Mouse (Mus musculus) ovary, adult 10 weeks (tissue): ENCODE measurements around the gene Obsl1. TPM values are rescaled to one million over a fixed set of nuclear protein-coding genes. Genes with fewer than 3 reads are reported as not detected.

Experiments
- polyA plus RNA-seq: library from polyadenylated mRNA; stranded (reverse); fragments of 350-450 nt; fragmentation: Illumina TruSeq; extraction: RNeasy Lipid Tissue Mini Kit (QIAGEN cat#74804); gene quantifications from one replicate; pipeline ENCODE4 v1.2.3, GENCODE M21; 2014

Obsl1 gene
- 5.4 TPM for polyA plus RNA-seq

DNA sequence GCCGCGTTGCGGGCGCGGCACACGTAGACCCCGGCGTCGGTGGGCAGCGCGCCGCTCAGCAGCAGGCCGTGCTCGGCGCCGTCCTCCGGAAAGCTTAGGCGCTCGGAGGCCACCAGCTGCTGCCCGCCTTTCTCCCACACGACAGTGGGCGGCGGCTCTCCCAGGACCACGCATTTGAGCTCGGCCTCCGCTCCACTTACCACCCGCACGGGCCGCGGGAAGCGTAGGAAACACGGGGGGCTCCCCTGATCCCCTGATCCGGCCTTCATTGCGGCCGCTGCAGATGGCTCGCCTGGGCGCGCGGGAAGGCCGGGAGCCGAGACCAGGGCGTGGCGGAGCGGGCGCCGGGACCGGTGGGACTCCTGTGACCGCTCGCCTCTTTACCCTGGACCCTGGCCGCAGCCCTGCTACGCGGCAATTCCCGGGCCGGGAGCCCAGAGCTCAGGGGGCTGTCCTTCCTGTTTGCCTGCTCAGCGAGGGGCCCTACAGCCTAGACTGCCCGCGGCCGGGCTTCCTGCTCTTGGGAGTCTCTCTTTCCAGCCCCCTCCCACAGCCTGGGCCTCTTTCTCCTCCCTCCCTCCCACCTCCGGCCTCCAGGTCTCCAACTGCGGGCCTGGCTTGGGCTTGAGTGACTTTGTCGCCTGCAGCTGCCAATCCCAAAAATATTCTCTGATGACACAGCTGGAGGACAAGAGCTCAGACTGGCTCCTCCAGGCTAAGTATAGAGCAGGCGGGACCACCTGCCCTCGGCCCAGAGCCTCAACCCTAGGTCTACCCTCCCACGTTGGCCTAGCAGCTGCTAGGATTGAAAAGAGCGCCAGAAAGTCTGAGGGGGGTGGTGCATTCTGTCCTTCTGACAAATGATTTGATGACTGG lies at the start of gene Obsl1:
Gene Obsl1, minus strand, starts transcription at position 497 of the 876 bp plus-strand sequence.

GRCm38 (mm10) chr1:75545965-75546956 lies 40.0 kb upstream of the Obsl1 start, which contains the start of gene Slc4a3:
Gene Slc4a3, plus strand, starts transcription at chr1:75546266.

DNA sequence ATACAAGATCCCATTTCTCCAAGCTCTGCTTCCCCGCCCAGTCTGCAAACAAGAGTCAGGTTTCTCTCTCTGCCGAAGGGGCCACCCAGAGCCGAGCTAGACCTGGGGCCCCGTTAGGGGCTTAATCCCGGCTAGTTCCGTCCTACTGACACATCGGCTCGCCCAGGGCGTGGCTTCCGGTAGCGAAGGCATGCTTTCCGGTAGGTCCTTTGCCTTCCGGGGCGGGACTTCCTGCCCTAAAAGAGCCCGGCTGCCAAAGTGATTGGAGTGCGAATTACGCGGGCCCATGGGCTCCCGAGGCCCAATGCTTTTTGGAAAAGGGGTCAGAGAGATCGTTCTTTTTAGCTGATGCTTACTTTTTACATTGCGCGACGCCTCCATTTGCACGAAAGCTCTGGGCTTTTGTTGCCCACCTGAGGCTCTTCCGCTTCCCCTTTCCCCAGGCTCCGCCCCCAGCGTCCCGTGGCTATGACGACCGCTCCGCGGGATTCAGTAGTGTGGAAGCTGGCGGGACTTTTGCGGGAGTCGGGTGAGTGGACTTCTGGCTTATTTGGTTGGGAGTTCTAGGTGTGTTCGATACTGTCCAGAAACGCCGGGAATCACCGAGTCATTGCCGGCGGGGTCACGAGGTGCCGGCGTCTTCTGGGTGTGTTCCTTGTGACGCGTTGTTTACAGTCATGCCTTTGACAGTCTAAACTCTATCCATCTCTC lies 15.2 kb upstream of the Obsl1 start, which contains the start of gene Stk11ip:
Gene Stk11ip, plus strand, starts transcription at position 209 of the 711 bp plus-strand sequence.

DNA sequence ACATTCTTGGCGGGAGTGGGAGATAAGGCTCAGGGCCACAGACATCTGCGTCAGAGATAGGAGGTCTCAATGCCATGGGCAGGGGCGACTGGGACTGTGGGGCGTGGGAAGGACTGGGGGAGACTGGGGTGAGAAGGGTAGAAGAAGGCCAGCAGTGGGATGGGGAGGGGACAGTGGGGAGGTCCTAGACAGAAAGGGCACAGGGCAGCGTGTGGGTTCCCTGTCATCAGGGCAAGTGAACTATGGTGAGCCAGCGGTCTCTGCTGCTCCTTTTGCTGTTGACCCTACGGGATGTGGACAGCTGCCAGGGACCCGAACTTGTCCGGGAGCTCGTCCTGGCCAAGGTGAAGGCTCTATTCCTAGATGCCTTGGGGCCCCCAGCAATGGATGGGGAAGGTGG lies 754 bp upstream of the Obsl1 start, which contains the start of gene Inha:
Gene Inha, plus strand, starts transcription at position 72 of the 400 bp plus-strand sequence.

GRCm38 (mm10) chr1:75478916-75479634 lies 27.2 kb downstream of the Obsl1 start, which contains the start of the genes Chpf and Tmem198:
Gene Chpf, minus strand, starts transcription at chr1:75479307.
Gene Tmem198, plus strand, starts transcription at chr1:75479532.

DNA sequence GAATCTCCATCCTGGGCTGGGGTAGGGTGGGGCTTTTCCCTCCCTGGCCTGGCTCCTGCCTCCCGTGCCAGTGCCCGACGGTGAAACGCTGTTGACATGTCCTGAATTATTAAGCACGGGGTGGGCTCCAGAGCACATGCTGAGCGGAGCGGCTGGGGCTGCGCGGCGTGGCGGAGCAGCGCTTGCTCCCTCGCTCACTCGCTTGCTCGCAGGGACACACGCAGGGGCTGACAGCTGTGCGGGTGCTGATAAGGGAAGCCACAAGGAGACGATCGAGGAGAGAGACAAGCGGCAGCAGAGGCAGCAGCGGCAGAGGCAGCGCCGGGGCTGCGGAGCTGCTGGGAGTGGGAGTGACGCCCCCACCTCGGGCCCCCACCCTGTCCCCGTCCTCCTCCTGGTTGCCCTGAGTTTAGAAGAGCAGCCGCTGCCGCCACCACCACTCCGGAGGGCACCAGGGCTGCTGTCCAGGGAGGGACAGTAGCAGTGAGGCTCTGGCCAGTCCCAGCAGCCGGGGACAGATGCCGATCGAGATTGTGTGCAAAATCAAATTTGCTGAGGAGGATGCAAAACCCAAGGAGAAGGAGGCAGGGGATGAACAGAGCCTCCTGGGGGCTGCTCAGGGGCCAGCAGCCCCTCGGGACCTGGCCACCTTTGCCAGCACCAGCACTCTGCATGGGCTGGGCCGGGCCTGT lies 55.8 kb downstream of the Obsl1 start, which contains the start of gene Asic4:
Gene Asic4, plus strand, starts transcription at position 123 of the 692 bp plus-strand sequence.

DNA sequence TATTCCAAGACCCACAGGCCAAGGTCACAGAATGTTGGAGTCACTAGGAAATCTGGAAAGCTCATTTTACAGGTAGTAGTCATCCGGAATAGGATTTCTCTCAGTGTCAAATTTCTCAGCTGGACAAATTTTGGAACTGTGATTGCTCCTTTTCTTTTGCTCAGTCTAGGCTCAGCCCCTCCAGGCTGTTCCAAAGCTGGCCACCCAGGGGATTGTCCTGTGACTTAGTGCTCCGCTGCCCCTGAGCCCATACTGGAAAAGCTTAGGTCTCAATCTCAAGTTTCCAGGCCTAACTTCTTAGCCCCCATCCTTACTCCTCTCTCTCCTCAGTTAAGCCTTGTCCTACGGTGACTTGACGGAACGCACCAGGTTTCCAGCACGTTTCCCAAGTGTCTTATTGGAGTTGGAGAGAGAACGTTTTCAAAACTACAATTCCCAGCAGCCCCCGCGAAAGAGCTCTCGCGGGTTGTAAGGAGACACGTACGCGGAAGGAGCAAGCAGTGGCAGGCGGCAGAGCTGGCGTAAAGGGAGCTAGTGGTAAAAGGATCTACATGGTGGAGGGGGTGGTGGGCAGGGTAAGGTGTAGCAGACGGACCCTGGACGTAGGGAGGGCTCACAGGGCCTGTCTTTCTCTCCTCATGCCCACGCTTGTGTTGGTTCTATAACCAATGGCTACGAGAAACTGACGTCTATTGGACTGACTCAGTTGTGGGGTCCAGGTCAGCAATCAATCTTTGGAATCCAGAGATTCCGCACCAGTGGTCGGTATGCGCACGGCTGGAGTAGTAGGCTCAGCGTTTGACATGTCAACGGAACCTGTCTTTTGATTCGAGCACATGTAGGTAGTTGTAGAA lies 70.5 kb downstream of the Obsl1 start, which contains the start of gene Gmppa:
Gene Gmppa, plus strand, starts transcription at position 456 of the 854 bp plus-strand sequence.

Other genes starting within 250 kb of the Obsl1 start
- gene Ptprn, start 241.9 kb downstream of the Obsl1 start, polyA plus RNA-seq = not detected
- not detected for gene Resp18, start 228.0 kb downstream of the Obsl1 start, polyA plus RNA-seq
- gene Dnpep, start 188.5 kb downstream of the Obsl1 start, polyA plus RNA-seq = 3.9 TPM
- 2.7 TPM for gene Des, start 146.1 kb downstream of the Obsl1 start, polyA plus RNA-seq
- 3.6 TPM for gene Speg, start 131.2 kb downstream of the Obsl1 start, polyA plus RNA-seq
- 5.9 TPM for gene Gmppa, start 70.5 kb downstream of the Obsl1 start, polyA plus RNA-seq
- not detected for gene Asic4, start 56.0 kb downstream of the Obsl1 start, polyA plus RNA-seq
- 0.77 TPM for gene Chpf, start 27.1 kb downstream of the Obsl1 start, polyA plus RNA-seq
- not detected for gene Tmem198, start 26.9 kb downstream of the Obsl1 start, polyA plus RNA-seq
- 170 TPM for gene Inha, start 625 bp upstream of the Obsl1 start, polyA plus RNA-seq
- gene Stk11ip, start 15.1 kb upstream of the Obsl1 start, polyA plus RNA-seq = 2.5 TPM
- 0.31 TPM for gene Slc4a3, start 39.8 kb upstream of the Obsl1 start, polyA plus RNA-seq